Mouse (Mus musculus): ENCODE data around the gene Hdac5. TPM values are rescaled to one million over a fixed set of nuclear protein-coding genes. Genes with fewer than 3 reads are reported as not detected.

Gene Hdac5
- 23.8 and 26.0 TPM in 2 replicates for polyA plus RNA-seq (2014; fragmentation: Nextera tagmentation; extraction: Ambion mirVana)

- H3K4me2 ChIP-seq: peak within 1 kb of the TSS; percentile 95
- WGBS: under 1% methylated on average over 49 of the region's 49 CpGs
- H3K27ac ChIP-seq (ENCODE audit: low read depth, low read length): peak within 1 kb of the TSS; percentile 68
- H3K9me3 ChIP-seq (ENCODE audit: control insufficient read depth, low read length): no peaks in the 10 kb centered on the region
- peak within 1 kb of the TSS; percentile 94 for H3K4me3 ChIP-seq (ENCODE audit: low read depth, low read length)
- peaks cover 28% of the 10 kb centered on the region for H3K4me1 ChIP-seq (replicated peaks; ENCODE audit: control insufficient read depth, insufficient read depth, low read length)
- DNase-seq (ENCODE audit: low spot score) (peak; percentile 99), ATAC-seq (replicated peaks; ENCODE audit: low FRiP score) (peak; percentile 94)
- peak within 1 kb of the TSS; percentile 85 for H3K9ac ChIP-seq (ENCODE audit: low read depth, low read length)
- H3K27me3 ChIP-seq (replicated peaks; ENCODE audit: control insufficient read depth, insufficient read depth, low read length): peaks cover 12% of the 10 kb centered on the region; the same call in 1 of the 2 replicates
- H3K36me3 ChIP-seq (ENCODE audit: control insufficient read depth, insufficient read depth, low read length): no peaks in the 10 kb centered on the region
Observed at GRCm38 (mm10) chr11:102230006-102230741, at the start of gene Hdac5. Hdac5 (minus strand) TSS chr11:102230166.

GRCm38 (mm10) chr11:102279595-102279994, 49.6 kb upstream of the Hdac5 start:
- Histone ChIP-seq H3K4me2 (no peak overlapping the region), H3K9me3 (ENCODE audit: control insufficient read depth, low read length) (no peaks in the 10 kb centered on the region), H3K4me1 (replicated peaks; ENCODE audit: control insufficient read depth, insufficient read depth, low read length) (peaks cover 11% of the 10 kb centered on the region), H3K27ac (ENCODE audit: low read depth, low read length) (no peak overlapping the region), H3K36me3 (ENCODE audit: control insufficient read depth, insufficient read depth, low read length) (no peaks in the 10 kb centered on the region), H3K9ac (ENCODE audit: low read depth, low read length) (no peak overlapping the region), H3K4me3 (ENCODE audit: low read depth, low read length) (no peak overlapping the region), H3K27me3 (replicated peaks; ENCODE audit: control insufficient read depth, insufficient read depth, low read length) (no peaks in the 10 kb centered on the region)
- WGBS: 87% methylated on average over 3 of the region's 3 CpGs
- no peak for DNase-seq (ENCODE audit: low spot score)
- ATAC-seq (replicated peaks; ENCODE audit: low FRiP score): no peak

- Histone ChIP-seq H3K4me3 (ENCODE audit: low read depth, low read length) (no peak overlapping the region), H3K27me3 (replicated peaks; ENCODE audit: control insufficient read depth, insufficient read depth, low read length) (no peaks in the 10 kb centered on the region), H3K27ac (ENCODE audit: low read depth, low read length) (no peak overlapping the region), H3K4me2 (no peak overlapping the region), H3K36me3 (ENCODE audit: control insufficient read depth, insufficient read depth, low read length) (no peaks in the 10 kb centered on the region), H3K9ac (ENCODE audit: low read depth, low read length) (no peak overlapping the region), H3K4me1 (replicated peaks; ENCODE audit: control insufficient read depth, insufficient read depth, low read length) (peaks cover 11% of the 10 kb centered on the region), H3K9me3 (ENCODE audit: control insufficient read depth, low read length) (no peaks in the 10 kb centered on the region)
- WGBS: 79% methylated on average over 10 of the region's 12 CpGs
- DNase-seq (ENCODE audit: low spot score) (no peak), ATAC-seq (replicated peaks; ENCODE audit: low FRiP score) (no peak)
Observed at GRCm38 (mm10) chr11:102277754-102278153, 47.8 kb upstream of the Hdac5 start.

GRCm38 (mm10) chr11:102276411-102276915, 46.5 kb upstream of the Hdac5 start:
- Histone ChIP-seq H3K4me3 (ENCODE audit: low read depth, low read length) (peak overlapping the region; percentile 52), H3K27ac (ENCODE audit: low read depth, low read length) (no peak overlapping the region; the same call in 1 of the 2 replicates), H3K4me2 (peak overlapping the region; percentile 87), H3K9me3 (ENCODE audit: control insufficient read depth, low read length) (no peaks in the 10 kb centered on the region), H3K36me3 (ENCODE audit: control insufficient read depth, insufficient read depth, low read length) (no peaks in the 10 kb centered on the region), H3K4me1 (replicated peaks; ENCODE audit: control insufficient read depth, insufficient read depth, low read length) (peaks cover 11% of the 10 kb centered on the region), H3K9ac (ENCODE audit: low read depth, low read length) (peak overlapping the region; percentile 71), H3K27me3 (replicated peaks; ENCODE audit: control insufficient read depth, insufficient read depth, low read length) (no peaks in the 10 kb centered on the region)
- DNase-seq (ENCODE audit: low spot score): peak; percentile 70
- ATAC-seq (replicated peaks; ENCODE audit: low FRiP score): peak; percentile 68
- 3% methylated on average over 33 of the region's 33 CpGs for WGBS

GRCm38 (mm10) chr11:102268520-102269244, 38.7 kb upstream of the Hdac5 start, which contains the start of gene Asb16:
Asb16 (plus strand) TSS chr11:102268743.
- no peaks in the 10 kb centered on the region for H3K9me3 ChIP-seq (ENCODE audit: control insufficient read depth, low read length)
- no peaks in the 10 kb centered on the region for H3K27me3 ChIP-seq (replicated peaks; ENCODE audit: control insufficient read depth, insufficient read depth, low read length)
- no peak within 1 kb of the TSS for H3K4me2 ChIP-seq
- DNase-seq (ENCODE audit: low spot score) (no peak), ATAC-seq (replicated peaks; ENCODE audit: low FRiP score) (no peak)
- no peak within 1 kb of the TSS for H3K4me3 ChIP-seq (ENCODE audit: low read depth, low read length)
- H3K27ac ChIP-seq (ENCODE audit: low read depth, low read length): no peak within 1 kb of the TSS
- peaks cover 5% of the 10 kb centered on the region; the same call in 1 of the 2 replicates for H3K36me3 ChIP-seq (ENCODE audit: control insufficient read depth, insufficient read depth, low read length)
- H3K4me1 ChIP-seq (replicated peaks; ENCODE audit: control insufficient read depth, insufficient read depth, low read length): peaks cover 2% of the 10 kb centered on the region; the same call in 1 of the 2 replicates
- no peak within 1 kb of the TSS for H3K9ac ChIP-seq (ENCODE audit: low read depth, low read length)
- 83% methylated on average over 12 of the region's 12 CpGs for WGBS

GRCm38 (mm10) chr11:102267480-102267879, 37.5 kb upstream of the Hdac5 start:
- Histone ChIP-seq H3K4me2 (0 out of 2 replicates have a peak overlapping the region, but pooled peaks have one; percentile 12), H3K36me3 (ENCODE audit: control insufficient read depth, insufficient read depth, low read length) (peaks cover 5% of the 10 kb centered on the region; the same call in 1 of the 2 replicates), H3K4me3 (ENCODE audit: low read depth, low read length) (no peak overlapping the region), H3K27ac (ENCODE audit: low read depth, low read length) (no peak overlapping the region), H3K4me1 (replicated peaks; ENCODE audit: control insufficient read depth, insufficient read depth, low read length) (peaks cover 2% of the 10 kb centered on the region; the same call in 1 of the 2 replicates), H3K9me3 (ENCODE audit: control insufficient read depth, low read length) (no peaks in the 10 kb centered on the region), H3K27me3 (replicated peaks; ENCODE audit: control insufficient read depth, insufficient read depth, low read length) (no peaks in the 10 kb centered on the region), H3K9ac (ENCODE audit: low read depth, low read length) (no peak overlapping the region)
- peak; percentile 67 for DNase-seq (ENCODE audit: low spot score)
- ATAC-seq (replicated peaks; ENCODE audit: low FRiP score): peak; percentile 49; the same call in 1 of the 2 replicates
- 7% methylated on average over 11 of the region's 11 CpGs for WGBS

GRCm38 (mm10) chr11:102266631-102267355, 36.8 kb upstream of the Hdac5 start:
- H3K4me2 ChIP-seq: 0 out of 2 replicates have a peak overlapping the region, but pooled peaks have one; percentile 12
- H3K27me3 ChIP-seq (replicated peaks; ENCODE audit: control insufficient read depth, insufficient read depth, low read length): no peaks in the 10 kb centered on the region
- WGBS: 90% methylated on average over 8 of the region's 8 CpGs
- H3K9ac ChIP-seq (ENCODE audit: low read depth, low read length): no peak overlapping the region
- no peak overlapping the region for H3K27ac ChIP-seq (ENCODE audit: low read depth, low read length)
- peaks cover 5% of the 10 kb centered on the region for H3K36me3 ChIP-seq (ENCODE audit: control insufficient read depth, insufficient read depth, low read length)
- no peak overlapping the region for H3K4me3 ChIP-seq (ENCODE audit: low read depth, low read length)
- H3K4me1 ChIP-seq (replicated peaks; ENCODE audit: control insufficient read depth, insufficient read depth, low read length): peaks cover 2% of the 10 kb centered on the region; the same call in 1 of the 2 replicates
- H3K9me3 ChIP-seq (ENCODE audit: control insufficient read depth, low read length): no peaks in the 10 kb centered on the region
- no peak for ATAC-seq (replicated peaks; ENCODE audit: low FRiP score)
- DNase-seq (ENCODE audit: low spot score): no peak

GRCm38 (mm10) chr11:102265816-102266215, 35.9 kb upstream of the Hdac5 start:
- peaks cover 2% of the 10 kb centered on the region; the same call in 1 of the 2 replicates for H3K4me1 ChIP-seq (replicated peaks; ENCODE audit: control insufficient read depth, insufficient read depth, low read length)
- DNase-seq (ENCODE audit: low spot score) (no peak), ATAC-seq (replicated peaks; ENCODE audit: low FRiP score) (no peak)
- no peak overlapping the region for H3K27ac ChIP-seq (ENCODE audit: low read depth, low read length)
- no peaks in the 10 kb centered on the region for H3K9me3 ChIP-seq (ENCODE audit: control insufficient read depth, low read length)
- 71% methylated on average over 14 of the region's 14 CpGs for WGBS
- H3K36me3 ChIP-seq (ENCODE audit: control insufficient read depth, insufficient read depth, low read length): peaks cover 5% of the 10 kb centered on the region
- H3K4me3 ChIP-seq (ENCODE audit: low read depth, low read length): no peak overlapping the region
- H3K27me3 ChIP-seq (replicated peaks; ENCODE audit: control insufficient read depth, insufficient read depth, low read length): no peaks in the 10 kb centered on the region
- H3K9ac ChIP-seq (ENCODE audit: low read depth, low read length): no peak overlapping the region
- no peak overlapping the region for H3K4me2 ChIP-seq

All from liver, embryonic 11.5 days (tissue).